14 mouse cellular contexts compared by ENCODE assay signal in the genomic region with DNA sequence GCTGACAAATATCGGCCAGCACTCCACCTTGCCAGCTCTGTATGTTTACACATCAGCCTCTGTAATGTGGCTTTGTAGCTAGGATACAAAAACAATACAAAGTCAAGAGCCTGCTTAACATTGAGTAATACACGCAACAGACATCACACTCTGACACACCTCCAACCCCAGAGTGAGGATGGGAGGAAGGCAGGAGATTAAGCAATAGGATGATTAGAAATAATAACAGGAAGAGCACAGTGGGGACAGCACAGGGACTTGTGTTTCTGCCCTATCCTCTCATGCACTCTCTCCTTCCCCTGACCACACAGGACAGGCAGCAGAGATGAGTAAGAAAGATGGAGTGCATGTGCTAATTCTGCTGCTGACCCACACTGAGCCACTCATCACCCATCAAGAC. TPM values are rescaled to one million over a fixed set of nuclear protein-coding genes. Genes with fewer than 3 reads are reported as not detected.
DNase-seq lines count a peak whose midpoint lies in the region; ATAC-seq lines count a peak whose summit lies in the region.
"Had no signal": no experiment of that assay in that cellular context is flagged by ENCODE, and none has a peak within 500 bp of the region (broad histone marks: within the 10 kb centered on the region; RNA-seq: fewer than 3 reads in every experiment).

No protein-coding gene starts in this region.

- ATAC-seq in megakaryocyte progenitor cell, adult 5-6 weeks (replicated peaks; ENCODE audit: poor library complexity): peak; percentile 91
- ATAC-seq: forebrain, embryonic 16.5 days had no signal

- intact Hi-C loops in left cerebral cortex, postnatal 4 days (cut with DNase I): no loop called here

- DNase-seq in 3134 (ENCODE audit: extremely low read depth, insufficient read length, low spot score) (peak; percentile 52), 416B (ENCODE audit: low read depth) (peak; percentile 92)
- DNase-seq in fat pad, adult 2 months (ENCODE audit: extremely low read depth, low read depth, low spot score): peak; percentile 43
- no peak for DNase-seq in left cerebral cortex, postnatal 4 days
- no peak for DNase-seq in cerebellum, adult 8-10 months
- no peak for DNase-seq in frontal cortex, postnatal 25 days (ENCODE audit: low spot score in 2 of 2)
- DNase-seq: cerebellum, adult 18-20 months; embryo, embryonic 11 days; heart, postnatal 36 days; layer of hippocampus, postnatal 36 days; midbrain, embryonic 14.5 days; right cerebral cortex, postnatal 25 days had no signal

RNA-seq across cellular contexts. Expression of a gene that starts 28.8 kb away (rescaled TPM):
- total RNA-seq in megakaryocyte progenitor cell, adult 5-6 weeks (2015): 15.7 and 17.2 TPM in 2 replicates
- 25.6 and 38.0 TPM in 2 replicates for total RNA-seq in megakaryocyte progenitor cell, adult 5-6 weeks (2017)
- 10 to 100 TPM; 37.3 to 40.9 TPM for total RNA-seq in left cerebral cortex, postnatal 4 days (2021)

Comparison
In these comparisons a context has a peak if more than half of its experiments do, and no peak if none do; other contexts are left out.
1. DNase-seq: peak in 3134 (single experiment), 416B (single experiment) and fat pad, adult 2 months (single experiment); none in left cerebral cortex, postnatal 4 days (single experiment), cerebellum, adult 8-10 months (single experiment) and frontal cortex, postnatal 25 days (0 of 2).